Mouse (Mus musculus) forebrain, embryonic 15.5 days (tissue): ENCODE results near the gene Csmd2. TPM values are rescaled to one million over a fixed set of nuclear protein-coding genes. Genes with fewer than 3 reads are reported as not detected.

ENCODE experiments used
- ATAC-seq: fragments of 200-750 bp; cut with Nextera tagmentation; replicated peaks from 2 replicates; pipeline ENCODE4 v1.8.0; 2017; ENCODE audit warnings: mild to moderate bottlenecking, moderate TSS enrichment, moderate library complexity
- H3K27ac ChIP-seq: fragments of 300-500 bp; sonication (generic); replicated peaks from 2 replicates; pipeline ENCODE4 v1.5.1; 2015; ENCODE audit warnings: mild to moderate bottlenecking, inconsistent platforms
- H3K27me3 ChIP-seq: fragments of 300-500 bp; sonication (generic); 2 replicates; pipeline ENCODE4 v1.6.1; 2015; ENCODE audit warnings: inconsistent platforms
- H3K36me3 ChIP-seq: fragments of 300-500 bp; sonication (generic); 2 replicates; pipeline ENCODE4 v1.6.1; 2015; ENCODE audit warnings: mild to moderate bottlenecking, inconsistent platforms
- H3K4me1 ChIP-seq: fragments of 300-500 bp; sonication (generic); 2 replicates; pipeline ENCODE4 v1.6.1; 2015; ENCODE audit warnings: inconsistent platforms
- H3K4me2 ChIP-seq: fragments of 300-500 bp; sonication (generic); replicated peaks from 2 replicates; pipeline ENCODE4 v1.6.1; 2015; ENCODE audit warnings: mild to moderate bottlenecking, inconsistent platforms
- H3K4me3 ChIP-seq: fragments of 300-500 bp; sonication (generic); 2 replicates; pipeline ENCODE4 v1.5.1; 2015; ENCODE audit warnings: mild to moderate bottlenecking, inconsistent platforms
- H3K9ac ChIP-seq: fragments of 300-500 bp; sonication (generic); replicated peaks from 2 replicates; pipeline ENCODE4 v1.6.1; 2015; ENCODE audit warnings: mild to moderate bottlenecking, inconsistent platforms
- H3K9me3 ChIP-seq: fragments of 300-500 bp; sonication (generic); 2 replicates; pipeline ENCODE4 v1.6.1; 2016; ENCODE audit warnings: inconsistent platforms
- WGBS: fragments of 180-500 bp; shearing (Covaris S2); methylation state at CpG from one replicate; pipeline ENCODE4 v1.1.7; 2015; ENCODE audit warnings: mixed read lengths; 5-methylcytosine and 5-hydroxymethylcytosine counted together
- polyA plus RNA-seq: library from polyadenylated mRNA; unstranded; fragments of >200 nt; fragmentation: Nextera tagmentation; extraction: Ambion mirVana; gene quantifications from 2 replicates; pipeline ENCODE4 v1.2.1, GENCODE M21; 2015

Gene Csmd2
- polyA plus RNA-seq, 1 experiment from 2014 or later, result 9.0 TPM

DNA sequence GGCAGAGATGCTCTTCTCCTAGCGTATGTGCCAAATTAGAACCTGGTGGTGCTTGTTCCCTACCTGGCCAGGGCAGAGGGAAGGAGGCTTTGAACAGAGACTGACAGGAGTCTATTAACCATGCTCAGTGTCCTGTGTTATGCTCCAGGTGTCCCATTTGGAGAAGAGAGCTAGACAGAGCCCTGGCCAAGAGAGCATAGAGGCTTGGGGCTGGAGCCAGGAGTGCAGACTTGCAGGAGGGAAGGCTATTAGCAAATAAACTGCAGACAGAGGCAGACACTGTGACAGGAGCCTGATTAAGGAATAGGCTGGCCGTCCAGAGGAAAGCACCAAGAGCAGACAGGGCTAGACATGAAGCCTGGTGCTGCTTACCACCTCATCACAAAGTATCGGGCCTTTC is 164.4 kb downstream of the Csmd2 start:
- no peak overlapping the region for H3K27ac ChIP-seq
- WGBS, result 76% methylated on average over 3 of the region's 3 CpGs
- H3K4me3 ChIP-seq, result no peak overlapping the region
- H3K4me2 ChIP-seq, result no peak overlapping the region
- H3K9ac ChIP-seq, result no peak overlapping the region
- H3K27me3 ChIP-seq, result no peaks in the 10 kb centered on the region
- ATAC-seq, result no peak
- H3K36me3 ChIP-seq, result no peaks in the 10 kb centered on the region
- no peaks in the 10 kb centered on the region for H3K9me3 ChIP-seq
- H3K4me1 ChIP-seq, result no peaks in the 10 kb centered on the region

GRCm38 (mm10) chr4:128153144-128153543 is 165.5 kb downstream of the Csmd2 start:
- Histone ChIP-seq H3K27ac (no peak overlapping the region), H3K9ac (no peak overlapping the region), H3K4me3 (no peak overlapping the region), H3K4me2 (no peak overlapping the region), H3K9me3 (no peaks in the 10 kb centered on the region), H3K36me3 (no peaks in the 10 kb centered on the region), H3K27me3 (no peaks in the 10 kb centered on the region), H3K4me1 (no peaks in the 10 kb centered on the region)
- no peak for ATAC-seq
- 88% methylated on average over 4 of the region's 4 CpGs for WGBS

DNA sequence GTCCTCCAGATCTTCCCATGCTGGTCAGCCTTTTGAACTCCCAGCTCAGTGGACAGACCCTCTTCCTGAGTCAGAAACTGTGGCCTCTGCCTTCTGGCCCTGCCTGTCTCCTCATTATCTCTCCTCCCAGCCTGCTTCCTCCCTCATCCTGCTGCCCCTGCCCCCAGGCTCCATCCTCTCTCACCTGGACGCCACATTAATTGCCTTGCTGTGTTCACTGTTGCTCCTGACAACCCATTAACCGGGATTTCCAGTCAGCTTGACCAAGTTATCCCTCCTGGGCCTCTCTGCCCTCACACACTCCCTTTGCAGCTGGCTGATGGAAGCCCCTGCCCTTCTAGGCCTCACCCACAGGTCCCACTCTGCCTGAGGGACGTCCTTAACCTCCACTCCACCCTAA is 167.6 kb downstream of the Csmd2 start:
- H3K36me3 ChIP-seq, result no peaks in the 10 kb centered on the region
- H3K27ac ChIP-seq, result no peak overlapping the region
- no peak overlapping the region for H3K4me3 ChIP-seq
- 13% methylated on average over 3 of the region's 3 CpGs for WGBS
- no peak for ATAC-seq
- H3K9ac ChIP-seq, result no peak overlapping the region
- no peaks in the 10 kb centered on the region for H3K27me3 ChIP-seq
- H3K9me3 ChIP-seq, result no peaks in the 10 kb centered on the region
- no peak overlapping the region for H3K4me2 ChIP-seq
- no peaks in the 10 kb centered on the region for H3K4me1 ChIP-seq

DNA sequence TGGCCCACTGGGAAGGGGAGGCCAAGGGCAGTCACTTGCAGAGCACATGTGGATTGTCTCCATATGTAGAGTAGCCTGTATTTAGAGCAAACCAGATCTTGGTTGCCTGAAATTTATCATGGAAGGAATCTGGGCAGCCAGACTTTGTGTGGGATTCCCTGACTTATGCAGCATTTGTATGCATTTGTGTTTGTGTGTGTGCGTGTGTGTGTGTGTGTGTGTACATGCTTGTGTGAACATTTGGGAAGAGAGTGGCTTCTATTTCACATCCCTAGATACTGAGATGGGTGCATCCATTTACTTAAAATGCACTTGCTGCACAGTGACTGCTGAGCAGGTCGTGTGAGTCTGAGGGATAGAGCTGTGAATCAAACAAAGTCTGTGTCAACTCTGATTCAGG is 173.0 kb downstream of the Csmd2 start:
- no peak overlapping the region for H3K4me2 ChIP-seq
- no peaks in the 10 kb centered on the region for H3K9me3 ChIP-seq
- no peak overlapping the region for H3K4me3 ChIP-seq
- no peak for ATAC-seq
- H3K36me3 ChIP-seq, result no peaks in the 10 kb centered on the region
- no peaks in the 10 kb centered on the region for H3K27me3 ChIP-seq
- H3K4me1 ChIP-seq, result no peaks in the 10 kb centered on the region
- H3K9ac ChIP-seq, result no peak overlapping the region
- H3K27ac ChIP-seq, result no peak overlapping the region
- WGBS, result 86% methylated on average over 2 of the region's 2 CpGs

GRCm38 (mm10) chr4:128170181-128170580 is 182.5 kb downstream of the Csmd2 start:
- no peak overlapping the region for H3K4me3 ChIP-seq
- no peaks in the 10 kb centered on the region for H3K36me3 ChIP-seq
- no peak overlapping the region for H3K27ac ChIP-seq
- no peak overlapping the region for H3K4me2 ChIP-seq
- WGBS, result 93% methylated on average over 8 of the region's 8 CpGs
- H3K9ac ChIP-seq, result no peak overlapping the region
- H3K27me3 ChIP-seq, result no peaks in the 10 kb centered on the region
- ATAC-seq, result no peak
- 0 out of 2 replicates have a peak, but pooled peaks cover 6% of the 10 kb centered on the region for H3K9me3 ChIP-seq
- H3K4me1 ChIP-seq, result 0 out of 2 replicates have a peak, but pooled peaks cover 7% of the 10 kb centered on the region

DNA sequence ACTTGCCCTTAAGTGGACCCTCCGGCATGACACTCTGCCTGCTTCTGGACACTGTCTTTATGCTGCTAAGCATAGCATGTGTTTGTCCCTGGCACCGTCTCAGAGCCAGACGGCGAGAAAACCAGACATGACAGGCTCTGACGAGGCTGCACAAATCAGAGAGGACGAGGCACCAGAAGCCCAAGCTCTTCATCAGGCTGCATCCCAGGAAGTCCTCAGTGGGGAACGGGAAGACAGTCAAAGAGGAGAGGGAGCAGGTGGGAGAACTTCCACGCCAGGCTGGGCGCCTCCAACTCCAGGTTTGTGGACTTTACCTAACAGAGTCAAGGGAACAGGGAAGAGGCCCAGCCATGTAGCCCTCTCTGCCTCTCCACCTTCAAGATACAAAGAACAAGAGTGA is 183.6 kb downstream of the Csmd2 start:
- H3K9me3 ChIP-seq, result 0 out of 2 replicates have a peak, but pooled peaks cover 6% of the 10 kb centered on the region
- H3K27ac ChIP-seq, result no peak overlapping the region
- ATAC-seq, result no peak
- H3K9ac ChIP-seq, result no peak overlapping the region
- no peaks in the 10 kb centered on the region for H3K27me3 ChIP-seq
- H3K4me1 ChIP-seq, result peaks cover 12% of the 10 kb centered on the region; the same call in 1 of the 2 replicates
- WGBS, result 76% methylated on average over 9 of the region's 9 CpGs
- no peaks in the 10 kb centered on the region for H3K36me3 ChIP-seq
- H3K4me3 ChIP-seq, result no peak overlapping the region
- H3K4me2 ChIP-seq, result no peak overlapping the region

DNA sequence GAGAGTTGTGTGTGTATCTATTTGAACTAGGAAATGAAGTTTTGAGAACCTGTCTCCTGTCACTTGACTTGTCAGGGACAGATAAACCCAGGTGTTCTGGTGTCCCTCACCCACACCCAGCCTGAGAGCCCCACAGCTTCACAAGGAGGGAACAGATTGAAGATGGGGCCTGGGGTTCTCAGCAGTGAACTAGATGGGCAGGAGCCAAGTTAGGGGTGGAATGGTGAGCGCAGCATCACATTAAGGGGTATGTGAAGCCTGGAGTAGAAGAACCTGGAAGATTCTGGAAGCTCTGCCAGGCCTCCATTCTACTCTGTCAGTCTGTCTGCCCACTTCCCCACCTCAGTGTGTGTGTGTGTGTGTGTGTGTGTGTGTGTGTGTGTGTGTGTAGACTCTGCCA is 184.0 kb downstream of the Csmd2 start:
- no peak for ATAC-seq
- Histone ChIP-seq H3K27ac (no peak overlapping the region), H3K4me3 (no peak overlapping the region), H3K9me3 (0 out of 2 replicates have a peak, but pooled peaks cover 6% of the 10 kb centered on the region), H3K9ac (no peak overlapping the region), H3K27me3 (no peaks in the 10 kb centered on the region), H3K4me2 (no peak overlapping the region), H3K4me1 (peaks cover 12% of the 10 kb centered on the region; the same call in 1 of the 2 replicates), H3K36me3 (no peaks in the 10 kb centered on the region)
- 93% methylated on average over 1 of the region's 1 CpGs for WGBS

DNA sequence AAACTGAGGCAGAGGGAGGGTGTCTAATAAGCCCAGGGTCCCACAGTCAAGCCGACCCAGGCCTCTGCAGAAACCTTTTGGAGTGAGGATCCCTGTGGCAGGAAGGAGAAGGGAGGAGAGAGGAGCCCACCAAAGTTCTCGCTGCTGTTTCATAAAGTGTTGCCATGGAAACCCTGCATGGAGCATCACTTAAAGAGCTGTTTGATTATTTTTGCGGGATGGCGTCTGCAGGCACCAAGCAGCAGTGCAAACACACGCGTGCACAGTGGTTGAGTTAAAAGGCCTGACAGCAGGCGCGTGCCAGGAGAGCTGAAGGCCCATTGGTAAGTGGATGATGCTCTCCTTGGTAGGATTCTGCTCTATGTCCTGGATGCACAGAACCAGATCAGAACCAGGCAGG is 191.3 kb downstream of the Csmd2 start:
- WGBS, result 52% methylated on average over 8 of the region's 8 CpGs
- peaks cover 9% of the 10 kb centered on the region for H3K4me1 ChIP-seq
- H3K36me3 ChIP-seq, result no peaks in the 10 kb centered on the region
- peak overlapping the region; percentile 22; the same call in 1 of the 2 replicates for H3K27ac ChIP-seq
- H3K4me3 ChIP-seq, result no peak overlapping the region
- H3K9ac ChIP-seq, result no peak overlapping the region
- no peaks in the 10 kb centered on the region for H3K9me3 ChIP-seq
- H3K4me2 ChIP-seq, result no peak overlapping the region
- no peaks in the 10 kb centered on the region for H3K27me3 ChIP-seq
- peak; percentile 29; the same call in 1 of the 2 replicates for ATAC-seq

DNA sequence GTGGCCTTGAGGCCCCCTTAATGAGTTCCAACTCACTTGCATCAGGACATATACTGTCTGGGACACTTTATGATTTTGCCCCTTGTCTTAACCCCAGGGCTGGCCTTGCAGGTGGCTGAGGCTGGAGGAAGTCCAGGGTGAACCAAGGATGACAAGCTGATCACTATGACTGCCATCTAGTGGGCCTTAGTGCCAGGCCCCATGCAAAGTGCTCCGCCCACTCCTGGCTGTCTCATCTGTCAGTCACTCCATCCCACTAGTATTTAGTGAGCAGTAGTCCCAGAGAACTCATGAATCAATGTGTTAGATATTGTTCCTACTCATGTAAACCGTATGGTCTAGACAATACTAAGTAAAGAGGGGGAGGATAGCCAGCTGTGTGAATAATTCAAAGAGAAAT is 191.9 kb downstream of the Csmd2 start:
- Histone ChIP-seq H3K36me3 (no peaks in the 10 kb centered on the region), H3K9me3 (no peaks in the 10 kb centered on the region), H3K4me2 (no peak overlapping the region), H3K4me3 (no peak overlapping the region), H3K27ac (peak overlapping the region; percentile 22; the same call in 1 of the 2 replicates), H3K27me3 (no peaks in the 10 kb centered on the region), H3K4me1 (peaks cover 9% of the 10 kb centered on the region), H3K9ac (no peak overlapping the region)
- 88% methylated on average over 2 of the region's 2 CpGs for WGBS
- no peak for ATAC-seq

DNA sequence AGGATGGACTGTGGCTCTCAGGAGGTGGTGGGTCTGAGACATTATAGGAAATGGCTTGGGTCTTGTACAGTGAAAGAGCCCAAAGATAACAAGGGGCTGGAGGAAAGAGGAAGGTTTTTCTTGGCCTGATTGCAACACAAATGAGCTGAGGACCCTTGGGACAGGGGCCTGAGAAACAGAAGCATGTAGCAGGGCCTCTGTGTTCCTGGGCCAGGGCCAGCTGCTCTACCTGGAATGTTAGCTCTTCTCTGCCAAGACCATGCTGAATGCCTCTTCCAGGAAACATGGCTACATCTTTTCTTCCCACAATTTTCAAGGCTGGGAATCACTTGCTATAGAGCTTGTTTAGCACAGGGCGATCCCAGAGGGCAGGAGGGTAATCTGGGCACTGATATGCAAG is 197.1 kb downstream of the Csmd2 start:
- Histone ChIP-seq H3K4me1 (no peaks in the 10 kb centered on the region), H3K27me3 (no peaks in the 10 kb centered on the region)
- ATAC-seq, result no peak

DNA sequence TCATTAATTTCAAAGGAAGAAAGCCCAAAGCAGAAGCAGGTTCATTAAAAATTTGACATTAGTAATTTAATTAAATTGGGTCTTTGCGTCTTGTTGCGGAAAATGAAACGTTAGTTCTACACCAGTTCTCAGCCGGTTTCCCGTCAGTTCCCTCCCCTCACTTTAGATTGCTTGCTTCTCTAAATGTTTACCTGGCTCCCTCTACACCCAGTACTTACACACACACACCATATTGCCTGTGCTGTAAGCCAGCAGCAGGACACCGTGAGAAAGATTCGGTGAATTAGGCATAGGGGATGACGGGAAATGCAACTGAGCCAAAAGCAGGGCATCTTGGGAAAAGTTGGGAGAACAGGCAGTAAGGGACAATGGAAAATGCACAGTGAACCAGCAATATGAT is 206.8 kb downstream of the Csmd2 start:
- WGBS, result 82% methylated on average over 8 of the region's 8 CpGs

More for the DNA sequence above, 197.1 kb downstream of the Csmd2 start:
- Histone ChIP-seq H3K9me3 (no peaks in the 10 kb centered on the region), H3K9ac (no peak overlapping the region), H3K27ac (no peak overlapping the region), H3K4me2 (no peak overlapping the region), H3K4me3 (no peak overlapping the region), H3K36me3 (no peaks in the 10 kb centered on the region)
- 96% methylated on average over 1 of the region's 1 CpGs for WGBS

GRCm38 (mm10) chr4:128217991-128218595 is 230.4 kb downstream of the Csmd2 start:
- Histone ChIP-seq H3K9ac (no peak overlapping the region), H3K9me3 (no peaks in the 10 kb centered on the region), H3K27me3 (no peaks in the 10 kb centered on the region), H3K36me3 (no peaks in the 10 kb centered on the region), H3K4me3 (no peak overlapping the region), H3K4me1 (no peaks in the 10 kb centered on the region), H3K27ac (no peak overlapping the region), H3K4me2 (no peak overlapping the region)
- ATAC-seq, result no peak
- 66% methylated on average over 13 of the region's 13 CpGs for WGBS

More for the DNA sequence above, 206.8 kb downstream of the Csmd2 start:
- H3K9me3 ChIP-seq, result no peaks in the 10 kb centered on the region
- no peaks in the 10 kb centered on the region for H3K4me1 ChIP-seq
- no peaks in the 10 kb centered on the region for H3K27me3 ChIP-seq
- H3K9ac ChIP-seq, result no peak overlapping the region
- no peak overlapping the region for H3K4me2 ChIP-seq
- H3K36me3 ChIP-seq, result no peaks in the 10 kb centered on the region
- H3K4me3 ChIP-seq, result no peak overlapping the region
- H3K27ac ChIP-seq, result no peak overlapping the region
- ATAC-seq, result no peak

DNA sequence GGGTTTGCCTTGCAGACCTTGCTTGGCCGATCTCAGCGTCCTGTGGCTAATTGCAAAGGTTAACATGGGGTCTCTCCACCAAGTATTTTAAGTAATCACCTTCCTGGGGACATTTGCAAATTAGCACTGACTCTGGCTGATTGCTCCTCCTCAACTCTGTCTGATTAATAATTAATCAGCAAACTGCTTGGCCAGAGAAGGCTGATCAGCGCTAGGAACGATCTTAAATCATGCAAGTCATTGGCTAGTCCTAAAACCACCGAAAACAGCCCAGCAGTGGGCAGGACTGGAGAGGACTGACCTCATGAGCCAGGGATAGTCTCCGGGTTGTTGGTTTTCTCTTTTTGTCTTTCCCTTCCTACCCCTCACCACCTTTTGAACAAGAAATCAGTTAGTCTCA is 236.8 kb downstream of the Csmd2 start:
- Histone ChIP-seq H3K36me3 (no peaks in the 10 kb centered on the region), H3K9me3 (no peaks in the 10 kb centered on the region)

More for the DNA sequence above, 236.8 kb downstream of the Csmd2 start:
- Histone ChIP-seq H3K27ac (no peak overlapping the region), H3K4me3 (no peak overlapping the region), H3K4me1 (peaks cover 11% of the 10 kb centered on the region), H3K4me2 (no peak overlapping the region), H3K27me3 (no peaks in the 10 kb centered on the region), H3K9ac (no peak overlapping the region)
- 70% methylated on average over 6 of the region's 6 CpGs for WGBS
- no peak for ATAC-seq
